Mouse (Mus musculus) cerebellum, postnatal 14 days (tissue): ENCODE measurements around the gene Xylt2.
A peak's percentile ranks its signal among the peaks of the same experiment; 100 is the strongest.
"Not testable (repeated sequence)": the region's sequence is repeated elsewhere in the genome, so short reads cannot be mapped to it uniquely, and the experiment has no call there.

ENCODE experiments used
- DNase-seq, 2 experiments: peaks; one replicate each; pipeline ENCODE4 v3.0.0; 2021; ENCODE audit warnings: mixed read lengths in 2 of 2

Gene Xylt2

DNA sequence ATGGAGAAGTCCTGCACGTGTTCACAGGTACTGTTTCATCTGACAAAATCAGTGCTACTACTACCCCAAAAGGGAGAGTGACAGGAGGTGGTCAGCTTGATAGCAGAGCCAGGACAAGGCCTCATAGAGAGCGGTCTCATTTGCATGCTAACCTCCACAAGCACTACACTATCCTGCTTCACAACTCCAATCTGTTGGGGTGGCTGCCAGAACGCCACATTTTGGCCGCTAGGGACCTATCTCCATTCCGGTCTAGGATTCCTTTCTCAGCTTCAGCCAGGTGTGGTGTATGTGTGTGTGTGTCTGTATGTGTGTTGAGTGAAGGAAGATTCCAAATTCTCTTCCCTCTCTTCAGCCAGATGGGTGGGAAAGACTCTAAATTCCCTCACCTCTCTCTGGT lies 1.9 kb downstream of the Xylt2 start:
- DNase-seq: peak; percentile 38 to 57

DNA sequence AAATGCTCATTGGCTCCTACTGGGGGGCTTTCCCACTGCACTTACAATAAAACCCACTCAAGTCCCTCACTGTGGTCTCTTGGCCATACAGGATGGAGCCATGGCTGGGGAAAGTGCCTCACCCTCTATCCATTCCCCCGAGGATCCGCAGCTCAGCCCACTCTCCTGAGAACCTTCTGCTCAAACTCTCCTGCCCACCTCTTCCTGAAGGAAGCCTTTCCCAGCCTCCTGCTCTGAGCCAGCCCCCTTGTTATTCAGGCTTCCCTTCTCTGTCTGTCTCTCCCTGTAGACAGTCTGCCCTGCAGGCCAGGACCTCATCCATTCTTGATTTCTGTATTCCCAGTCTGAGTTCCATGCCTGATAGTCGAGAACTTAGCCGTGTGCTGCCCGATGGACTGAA lies 2.3 kb downstream of the Xylt2 start:
- DNase-seq: no peak

DNA sequence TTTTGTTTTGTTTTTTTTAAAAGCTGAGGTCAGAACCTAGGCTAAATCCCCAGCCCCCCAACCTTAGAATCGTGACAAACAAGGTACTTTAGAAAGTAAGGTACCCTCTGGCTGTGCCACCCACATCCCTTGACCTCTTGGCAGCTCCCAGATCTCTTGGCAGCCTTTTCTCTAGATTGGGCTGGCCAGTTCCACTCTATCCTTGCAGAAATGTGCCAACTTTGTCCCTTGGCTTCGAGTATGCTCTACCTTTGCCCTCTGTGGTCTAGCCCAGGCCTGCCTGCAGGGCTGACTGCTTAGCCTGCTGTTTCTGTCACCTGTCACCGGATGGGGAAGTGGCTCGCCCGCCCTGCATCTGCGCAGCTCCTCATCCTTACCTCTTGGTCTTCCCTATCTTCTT lies 12.0 kb downstream of the Xylt2 start:
- DNase-seq: no peak

DNA sequence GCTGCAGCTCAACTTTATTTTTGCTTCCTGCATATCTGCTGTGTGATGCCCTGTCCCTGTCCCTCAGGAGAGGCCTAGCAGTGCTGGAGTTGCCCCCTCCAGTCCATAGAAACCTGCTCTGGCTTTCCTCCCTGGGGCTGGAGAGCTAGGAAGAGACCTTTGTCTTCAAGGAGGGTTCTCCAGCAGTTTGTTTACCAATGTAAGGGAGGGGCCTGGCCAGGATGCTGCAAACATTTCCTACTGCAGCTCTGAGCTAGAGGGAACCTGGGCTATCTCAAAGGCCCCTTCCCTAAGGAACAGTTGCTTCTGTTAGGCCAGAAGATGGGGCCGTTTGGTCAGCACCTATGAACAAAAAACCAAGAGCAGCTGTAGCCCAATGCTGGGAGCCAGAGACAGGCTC lies 16.0 kb downstream of the Xylt2 start:
- DNase-seq: no peak

DNA sequence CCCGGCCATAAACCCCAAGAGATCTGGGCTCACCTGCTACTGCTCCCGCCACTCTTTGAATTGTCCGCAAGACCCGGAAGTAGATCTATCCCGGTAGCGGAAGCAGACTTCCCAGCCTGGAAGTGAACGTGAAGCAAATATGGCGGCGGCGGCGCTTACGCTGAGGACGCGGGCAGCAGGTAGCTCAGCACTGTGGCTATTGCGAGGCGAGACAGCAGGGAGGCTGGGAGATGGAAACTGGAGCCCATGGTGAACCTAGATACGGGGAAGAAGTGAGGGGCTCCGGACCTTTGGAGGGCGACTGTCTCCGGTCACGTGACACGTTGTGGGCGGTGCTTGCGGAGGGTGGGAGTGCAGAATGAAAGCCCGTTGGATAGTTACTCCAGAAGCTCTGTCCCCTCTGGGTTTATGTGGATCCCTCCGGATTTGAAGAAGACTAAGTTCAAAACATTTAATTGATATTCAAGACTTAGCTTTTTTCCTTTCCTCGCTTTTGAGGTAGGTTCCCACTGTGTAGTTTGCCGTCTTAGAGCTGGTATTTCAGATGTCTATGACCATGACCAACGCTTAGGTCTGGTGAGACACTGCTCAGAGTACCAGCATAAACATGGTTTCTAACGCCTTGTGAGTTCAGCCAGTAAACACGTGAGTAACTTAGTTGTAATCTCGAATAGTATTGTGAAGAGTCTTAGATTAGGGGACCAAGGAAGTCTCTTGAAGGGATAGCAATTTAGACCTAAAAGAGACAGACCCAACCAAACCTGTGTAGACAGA lies 23.5 kb downstream of the Xylt2 start, which contains the start of the genes Mrpl27 and Eme1:
Gene Mrpl27 (plus strand): TSS at position 105 of the 774 bp plus-strand sequence.
Gene Eme1 (minus strand): TSS at position 302 of the 774 bp plus-strand sequence.
- DNase-seq: peak; percentile 87 to 91

DNA sequence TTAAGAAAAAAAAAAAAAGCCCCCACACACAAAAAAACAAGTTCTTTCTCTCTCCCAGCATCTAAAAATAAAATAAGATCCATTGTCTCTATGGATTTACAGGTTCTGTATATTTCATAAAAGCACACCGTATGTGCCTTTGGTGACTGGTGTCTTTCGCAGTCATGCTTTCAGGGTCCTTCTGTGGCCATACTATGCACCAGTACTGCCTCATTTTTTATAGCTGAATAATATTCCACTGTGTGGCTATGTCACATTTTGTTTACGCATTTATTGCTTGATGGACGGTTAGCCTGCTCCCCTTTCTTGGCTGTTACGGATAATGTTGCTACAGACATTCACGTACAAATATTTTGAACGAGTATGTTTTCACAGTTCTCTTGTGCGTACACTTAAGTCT lies 24.3 kb downstream of the Xylt2 start:
- DNase-seq: no peak

DNA sequence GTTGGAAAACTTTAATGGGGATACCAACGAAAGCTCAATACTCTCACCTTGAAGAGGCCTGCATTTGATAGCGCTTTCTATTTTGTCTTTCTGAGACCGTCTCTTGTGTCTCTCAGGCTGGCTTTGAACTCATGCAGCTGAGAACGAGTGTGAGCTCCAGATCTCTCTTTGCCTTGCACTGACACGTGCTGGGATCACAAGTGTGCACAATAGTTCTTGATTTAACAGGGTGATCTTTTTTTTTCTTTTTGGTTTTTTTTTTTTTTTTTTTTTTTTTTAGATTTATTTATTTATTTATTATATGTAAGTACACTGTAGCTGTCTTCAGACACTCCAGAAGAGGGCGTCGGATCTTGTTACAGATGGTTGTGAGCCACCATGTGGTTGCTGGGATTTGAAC lies 26.1 kb downstream of the Xylt2 start:
- DNase-seq: not testable (repeated sequence)

DNA sequence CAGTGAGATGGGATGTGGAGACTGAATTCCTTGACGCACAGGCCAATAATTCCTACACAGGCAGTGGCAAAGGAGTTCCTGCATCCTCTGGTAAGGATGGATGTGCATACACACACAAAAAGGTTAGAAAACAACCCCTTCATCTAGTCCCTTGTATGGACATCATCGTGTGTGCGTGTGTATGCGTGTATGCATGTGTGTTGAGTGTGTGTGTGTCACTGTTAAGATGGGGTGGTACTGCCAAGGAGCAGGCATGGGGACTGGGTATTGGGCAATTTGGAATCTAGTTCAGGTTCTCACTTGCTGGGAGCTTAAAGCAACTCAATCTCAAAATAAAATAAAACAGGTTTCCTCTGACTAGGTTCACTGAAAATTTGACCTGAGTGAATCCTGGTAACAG lies 30.9 kb downstream of the Xylt2 start:
- no peak for DNase-seq

DNA sequence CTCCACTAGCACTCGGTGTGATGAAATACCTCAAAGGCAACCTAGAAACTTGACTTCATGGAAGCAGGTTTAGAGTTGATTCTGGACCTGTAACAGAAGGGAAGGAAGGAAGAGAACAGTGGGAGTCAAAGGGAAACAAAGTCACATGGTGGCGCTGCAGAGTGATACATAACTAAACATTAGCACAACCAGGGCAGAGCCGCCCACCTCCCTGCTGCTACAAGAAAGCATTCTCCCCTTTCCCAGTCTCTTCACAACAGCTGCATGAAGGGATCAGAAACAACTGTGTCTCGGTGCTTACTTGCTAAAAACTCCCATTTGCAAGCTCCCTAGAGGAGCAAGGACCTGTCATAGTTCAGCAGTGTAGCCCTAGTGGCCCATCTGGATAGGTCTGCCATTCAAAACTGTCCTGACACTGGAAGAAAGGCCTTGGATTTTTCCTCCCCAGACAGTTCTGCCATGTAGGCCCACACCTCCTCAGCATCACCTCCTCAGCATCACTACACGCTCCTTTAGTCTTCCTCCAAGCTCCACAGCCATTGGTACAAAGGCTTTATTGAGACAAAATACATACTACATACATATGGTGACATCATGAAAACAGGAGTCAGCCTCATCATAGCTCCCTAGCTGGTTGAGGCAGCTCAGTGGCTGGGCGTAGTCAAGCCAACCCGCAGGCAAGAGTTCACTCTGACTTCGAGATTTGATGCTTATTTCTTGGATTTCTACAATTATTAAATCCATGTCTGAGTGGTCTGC lies 32.7 kb downstream of the Xylt2 start:
- no peak for DNase-seq

DNA sequence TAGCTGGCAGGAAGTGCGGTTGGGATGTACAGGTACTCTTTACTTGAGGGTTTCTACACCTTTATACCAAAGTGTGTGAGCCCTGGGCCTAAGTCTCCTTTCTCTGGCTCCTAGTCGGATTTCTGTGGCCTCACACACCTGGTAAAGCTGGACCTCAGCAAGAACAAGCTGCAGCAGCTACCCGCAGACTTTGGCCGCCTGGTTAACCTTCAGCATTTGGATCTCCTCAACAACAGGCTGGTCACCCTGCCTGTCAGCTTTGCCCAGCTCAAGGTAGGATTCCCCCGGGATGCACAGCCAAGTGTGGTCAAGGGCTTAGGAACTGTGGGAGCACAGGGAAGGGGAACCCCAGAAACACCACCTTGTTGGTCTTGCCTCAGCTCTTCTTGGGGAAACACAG lies 42.9 kb downstream of the Xylt2 start:
- DNase-seq: no peak

DNA sequence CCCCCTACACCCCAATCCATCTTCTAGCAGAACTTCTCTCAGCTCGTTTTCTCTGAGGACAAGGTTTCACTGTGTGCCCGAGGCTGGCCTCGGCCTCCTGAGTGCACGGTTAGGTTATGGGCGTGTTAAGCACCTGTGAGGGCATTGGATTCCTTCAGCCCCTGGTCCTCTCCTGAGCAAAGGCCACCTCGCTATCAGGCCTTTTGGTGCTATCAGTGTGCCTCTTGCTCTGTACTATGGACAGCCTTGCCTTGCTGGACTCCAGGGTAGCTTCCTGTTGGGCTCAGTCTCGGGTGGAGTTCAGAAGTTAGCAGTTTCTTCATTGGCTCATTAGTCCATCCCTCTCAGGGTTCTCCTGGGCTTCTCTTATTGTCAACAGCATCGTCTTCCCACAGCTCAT lies 44.3 kb downstream of the Xylt2 start:
- DNase-seq: no peak

DNA sequence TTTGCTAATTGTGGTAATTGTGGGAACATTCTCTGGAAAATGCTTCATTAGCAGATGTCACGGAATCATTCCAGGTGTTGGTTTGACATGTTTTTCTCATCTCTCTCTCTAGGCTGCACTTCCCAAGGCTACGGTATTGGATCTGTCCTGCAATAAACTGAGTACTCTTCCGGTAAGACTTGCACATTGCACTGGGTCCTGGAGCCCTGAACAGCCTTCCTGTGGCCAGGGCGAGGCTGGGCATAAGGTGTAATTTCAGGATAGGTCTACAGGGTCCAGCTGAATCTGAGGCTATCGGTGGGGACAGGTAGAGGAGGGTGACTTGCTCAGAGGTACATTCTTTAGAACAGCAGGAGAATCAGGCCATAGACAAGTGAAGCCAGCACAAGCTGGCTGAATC lies 45.3 kb downstream of the Xylt2 start:
- no peak for DNase-seq

DNA sequence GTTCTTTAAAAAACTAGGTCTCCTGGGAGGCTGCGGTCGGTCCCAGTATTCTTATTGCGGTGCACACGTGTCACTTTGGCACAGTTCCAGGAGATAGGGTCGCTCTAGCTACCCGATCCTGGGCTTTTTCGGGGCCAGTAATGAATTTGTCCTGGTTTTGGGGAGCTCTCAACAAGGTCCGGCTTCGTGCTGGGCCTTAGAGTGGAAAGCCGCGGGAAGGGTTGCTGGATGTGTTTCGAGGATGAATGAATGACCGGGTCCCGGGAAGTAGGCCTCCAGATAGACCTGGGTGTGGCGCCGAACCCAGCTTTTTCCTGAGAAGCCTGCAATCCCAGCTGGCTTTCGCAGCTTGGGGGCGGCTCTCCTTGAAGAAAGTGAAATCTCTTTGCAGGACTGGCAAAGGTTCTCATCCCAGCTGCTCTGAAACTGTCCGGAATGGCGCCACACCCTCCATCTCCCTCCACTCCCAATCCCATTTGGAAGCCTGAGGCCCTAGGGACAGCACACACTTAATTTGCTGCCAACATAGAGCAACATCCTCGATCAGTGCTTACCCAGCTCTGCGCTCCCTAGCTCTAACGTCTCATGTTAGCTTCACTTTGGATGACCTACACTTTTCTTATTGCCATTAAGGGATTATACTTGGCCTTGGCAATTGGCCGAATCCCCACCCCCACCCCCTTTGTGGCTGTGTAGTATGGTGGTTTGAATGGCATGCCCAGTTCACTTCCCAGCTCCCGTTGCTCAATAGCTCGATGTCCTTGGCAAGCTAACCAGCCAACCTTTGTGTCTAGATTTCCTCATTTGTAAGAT lies 46.9 kb downstream of the Xylt2 start:
- DNase-seq: peak; percentile 39 to 45

DNA sequence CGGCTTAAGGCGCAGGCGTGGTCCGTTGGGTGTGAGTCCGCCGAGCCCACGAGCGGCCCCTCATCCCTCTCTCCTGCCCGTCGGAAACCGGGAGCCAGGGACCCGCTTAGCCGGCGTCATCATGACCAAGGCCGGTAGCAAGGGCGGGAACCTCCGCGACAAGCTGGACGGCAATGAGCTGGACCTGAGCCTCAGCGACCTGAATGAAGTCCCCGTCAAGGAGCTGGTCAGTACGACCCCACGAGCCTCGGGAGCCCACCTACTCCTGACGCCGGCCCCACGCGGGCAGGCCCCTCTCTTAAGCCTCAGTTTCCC lies 47.5 kb downstream of the Xylt2 start:
- no peak for DNase-seq

DNA sequence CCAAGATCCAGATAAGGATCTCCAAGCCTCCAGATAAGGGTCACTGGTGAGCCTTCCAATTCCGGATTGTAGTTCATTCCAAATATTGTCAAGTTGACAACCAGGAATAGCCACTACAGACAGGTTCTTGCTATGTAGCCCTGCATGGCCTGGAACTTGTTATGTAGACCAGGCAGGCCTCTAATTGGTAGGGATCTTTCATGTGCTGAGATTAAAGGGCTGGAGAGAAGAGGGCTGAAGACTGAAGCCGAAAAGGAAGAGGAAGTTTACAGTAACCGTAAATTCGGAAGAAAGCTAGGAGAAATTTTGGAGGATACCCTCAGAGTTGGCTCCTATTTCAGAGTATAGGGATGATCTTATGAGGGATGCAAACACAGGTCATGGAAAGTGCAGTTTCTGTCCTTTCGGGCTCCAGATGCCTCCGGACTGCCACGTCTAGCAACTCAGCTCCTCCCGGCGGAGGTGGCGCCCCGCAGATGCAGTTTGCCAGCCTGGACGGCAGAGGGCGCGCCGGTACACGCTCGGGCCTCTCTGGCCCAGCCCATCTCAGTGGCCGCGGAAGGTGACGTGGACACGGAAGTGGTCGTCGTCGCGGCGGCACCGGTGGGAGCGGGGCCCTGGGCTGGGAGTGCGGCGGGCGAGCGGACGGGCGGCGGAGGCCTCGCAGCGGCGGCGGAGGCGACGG lies 48.0 kb downstream of the Xylt2 start, which contains the start of gene Lrrc59:
Gene Lrrc59 (plus strand): TSS at position 569 of the 685 bp plus-strand sequence.
- peak; percentile 96 to 97 for DNase-seq

DNA sequence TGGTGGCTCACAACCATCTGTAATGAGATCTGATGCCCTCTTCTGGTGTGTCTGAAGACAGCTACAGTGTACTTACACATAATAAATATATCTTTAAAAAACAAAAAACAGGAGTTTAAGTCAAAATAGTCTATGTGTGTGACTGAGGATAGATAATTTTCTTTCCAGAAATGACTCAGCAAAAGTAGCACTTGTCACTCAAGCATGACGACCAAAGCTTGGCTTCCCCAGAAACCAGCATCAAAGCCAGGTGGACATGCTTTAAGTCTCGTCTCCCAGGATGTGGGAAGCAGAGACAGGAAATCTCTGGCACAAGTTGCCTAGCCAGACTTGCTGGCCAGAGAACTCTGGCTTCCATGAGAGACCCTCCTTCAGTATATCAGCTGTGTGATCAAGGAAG lies 55.2 kb downstream of the Xylt2 start:
- DNase-seq: no peak

DNA sequence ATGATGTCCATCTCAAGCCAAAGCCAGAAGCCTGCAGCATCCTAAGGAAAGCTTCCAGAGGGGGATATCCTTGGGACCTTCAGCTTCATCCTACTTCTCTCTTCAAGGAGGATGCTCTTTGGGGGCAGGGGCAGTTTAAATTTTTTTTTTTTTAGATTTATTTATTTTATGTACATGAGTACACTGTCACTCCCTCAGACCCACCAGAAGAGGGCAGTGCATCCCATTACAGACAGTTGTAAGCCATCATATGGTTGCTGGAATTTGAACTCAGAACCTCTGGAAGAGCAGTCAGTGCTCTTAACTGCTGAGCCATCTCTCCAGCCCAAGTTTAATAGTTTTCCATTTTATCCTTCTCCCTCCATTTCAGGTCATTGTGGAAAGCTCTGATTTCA lies 55.9 kb downstream of the Xylt2 start:
- DNase-seq: no peak

DNA sequence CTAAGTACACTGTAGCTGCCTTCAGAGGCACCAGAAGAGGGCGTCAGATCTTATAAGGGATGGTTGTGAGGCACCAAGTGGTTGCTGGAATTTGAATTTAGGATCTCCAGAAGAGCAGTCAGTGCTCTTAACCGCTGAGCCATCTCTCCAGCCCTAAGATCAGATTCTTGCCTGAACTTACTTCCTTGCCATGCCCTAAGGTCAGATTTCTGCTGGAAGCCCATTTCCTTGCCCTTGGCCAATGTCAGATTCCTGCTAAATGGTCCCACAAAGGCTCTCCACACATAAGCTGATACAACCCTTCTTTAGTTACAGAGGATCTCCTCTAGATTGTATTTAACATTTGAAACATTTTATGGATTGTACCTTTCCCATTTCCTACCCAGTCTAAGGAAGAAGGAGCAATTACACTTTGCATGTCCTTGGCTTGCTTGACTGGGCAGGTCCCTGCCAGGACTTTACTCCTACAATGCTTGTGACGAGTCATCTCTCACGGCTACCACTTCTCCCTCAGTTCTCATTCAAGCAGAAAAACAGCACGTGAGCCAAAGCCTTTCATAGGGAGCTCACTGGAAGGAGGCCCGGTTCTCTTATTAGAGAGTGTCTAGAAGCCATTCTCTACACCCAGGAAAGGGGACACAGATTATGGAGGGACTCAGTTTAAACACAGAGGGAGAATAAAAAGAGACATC lies 56.4 kb downstream of the Xylt2 start:
- DNase-seq: no peak

DNA sequence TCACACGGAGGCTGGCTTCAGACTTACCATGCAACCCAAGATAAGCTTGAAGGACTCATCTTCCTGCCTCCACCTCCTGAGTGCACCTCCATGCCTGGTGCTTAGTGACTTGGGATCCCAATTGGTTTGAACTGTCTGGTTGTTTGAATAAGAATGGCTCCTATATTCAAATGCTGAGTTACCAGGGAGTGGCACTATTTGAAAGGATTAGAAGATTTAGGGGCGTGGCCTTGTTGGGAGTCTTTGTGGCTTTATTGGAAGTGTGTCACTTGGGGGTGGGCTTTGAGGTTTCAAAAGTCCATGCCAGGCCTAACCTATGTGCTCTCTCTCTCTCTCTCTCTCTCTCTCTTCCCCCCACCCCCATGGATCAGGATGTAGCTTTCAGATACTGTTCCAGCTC lies 59.7 kb downstream of the Xylt2 start:
- DNase-seq: no peak

DNA sequence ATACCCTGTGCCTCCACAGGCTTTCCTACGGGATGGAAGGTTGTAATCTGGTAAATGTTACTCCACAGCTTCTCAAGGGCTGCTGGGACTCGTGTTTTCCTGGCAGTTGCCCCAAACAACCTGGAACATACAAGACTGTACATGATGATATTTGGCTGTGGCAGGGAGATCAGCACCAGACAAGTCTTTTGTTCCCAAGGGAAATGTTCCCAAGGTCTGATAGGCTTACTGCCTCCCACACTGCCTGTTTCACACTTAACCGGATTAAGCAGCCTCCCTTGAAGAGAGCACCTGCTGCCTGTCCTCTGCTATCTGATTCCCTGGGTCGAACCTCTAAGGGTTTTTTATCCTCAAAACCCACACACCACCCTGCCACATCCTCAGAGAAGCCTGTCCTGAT lies 61.8 kb downstream of the Xylt2 start:
- DNase-seq: no peak

DNA sequence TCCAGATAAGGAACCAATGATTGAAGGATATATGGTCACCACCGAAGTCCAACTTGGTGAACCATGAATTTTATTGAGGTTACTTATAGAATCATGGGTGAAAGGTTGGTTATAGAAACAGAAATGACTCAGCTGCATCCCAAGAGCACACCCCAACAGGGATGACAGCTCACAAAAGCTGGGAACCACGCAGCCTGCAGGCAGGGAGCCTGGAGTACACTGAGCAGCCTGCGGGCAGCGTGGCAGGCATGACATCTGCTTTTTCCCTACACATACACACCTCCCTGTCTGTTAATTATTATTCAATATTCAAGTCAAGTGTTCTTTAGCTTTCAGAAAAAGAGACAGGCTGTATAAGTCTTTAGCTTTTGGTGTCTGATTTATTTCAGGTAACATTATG lies 62.7 kb downstream of the Xylt2 start:
- no peak for DNase-seq
